Mouse (Mus musculus): ENCODE results near the gene Nav1.
A peak's percentile ranks its signal among the peaks of the same experiment; 100 is the strongest.

Nav1 gene

GRCm38 (mm10) chr1:135615715-135616641 lies 8.9 kb upstream of the Nav1 start:
- DNase-seq (ENCODE audit: low spot score in 2 of 2) = peak in 1 of 2 experiments; percentile 42

- DNase-seq (ENCODE audit: low spot score in 2 of 2) = no peak
These were observed 2.5 kb upstream of the Nav1 start for GRCm38 (mm10) chr1:135609621-135610020.

GRCm38 (mm10) chr1:135606355-135607015 lies 610 bp downstream of the Nav1 start:
- DNase-seq (ENCODE audit: low spot score in 2 of 2) = no peak

- DNase-seq (ENCODE audit: low spot score in 2 of 2) = no peak
These were observed 1.6 kb downstream of the Nav1 start for GRCm38 (mm10) chr1:135605530-135605929.

- DNase-seq (ENCODE audit: low spot score in 2 of 2) = no peak
These were observed 2.6 kb downstream of the Nav1 start for GRCm38 (mm10) chr1:135604361-135605052.

GRCm38 (mm10) chr1:135603121-135603870 lies 3.8 kb downstream of the Nav1 start:
- no peak for DNase-seq (ENCODE audit: low spot score in 2 of 2)

- DNase-seq (ENCODE audit: low spot score in 2 of 2) = no peak
These were observed 6.8 kb downstream of the Nav1 start for GRCm38 (mm10) chr1:135600023-135601005.

- DNase-seq (ENCODE audit: low spot score in 2 of 2) = no peak
These were observed 8.7 kb downstream of the Nav1 start for GRCm38 (mm10) chr1:135598251-135598879.

- DNase-seq (ENCODE audit: low spot score in 2 of 2) = no peak
These were observed 12.7 kb downstream of the Nav1 start for GRCm38 (mm10) chr1:135594279-135594903.

- DNase-seq (ENCODE audit: low spot score in 2 of 2) = no peak
These were observed 13.4 kb downstream of the Nav1 start for GRCm38 (mm10) chr1:135593560-135594278.

- no peak for DNase-seq (ENCODE audit: low spot score in 2 of 2)
These were observed 16.3 kb downstream of the Nav1 start for GRCm38 (mm10) chr1:135590776-135591175.

GRCm38 (mm10) chr1:135588973-135589372 lies 18.1 kb downstream of the Nav1 start:
- no peak for DNase-seq (ENCODE audit: low spot score in 2 of 2)

GRCm38 (mm10) chr1:135586903-135587302 lies 20.2 kb downstream of the Nav1 start:
- no peak for DNase-seq (ENCODE audit: low spot score in 2 of 2)

GRCm38 (mm10) chr1:135585573-135585972 lies 21.5 kb downstream of the Nav1 start:
- DNase-seq (ENCODE audit: low spot score in 2 of 2) = peak in 1 of 2 experiments; percentile 11

- DNase-seq (ENCODE audit: low spot score in 2 of 2) = peak in 1 of 2 experiments; percentile 15
These were observed 22.2 kb downstream of the Nav1 start for GRCm38 (mm10) chr1:135584587-135585541.

GRCm38 (mm10) chr1:135583678-135584515 lies 23.2 kb downstream of the Nav1 start:
- no peak for DNase-seq (ENCODE audit: low spot score in 2 of 2)

All from thymus, postnatal 10 days (tissue).